Mouse (Mus musculus): Measurements from ENCODE around the gene Mepce.

DNA sequence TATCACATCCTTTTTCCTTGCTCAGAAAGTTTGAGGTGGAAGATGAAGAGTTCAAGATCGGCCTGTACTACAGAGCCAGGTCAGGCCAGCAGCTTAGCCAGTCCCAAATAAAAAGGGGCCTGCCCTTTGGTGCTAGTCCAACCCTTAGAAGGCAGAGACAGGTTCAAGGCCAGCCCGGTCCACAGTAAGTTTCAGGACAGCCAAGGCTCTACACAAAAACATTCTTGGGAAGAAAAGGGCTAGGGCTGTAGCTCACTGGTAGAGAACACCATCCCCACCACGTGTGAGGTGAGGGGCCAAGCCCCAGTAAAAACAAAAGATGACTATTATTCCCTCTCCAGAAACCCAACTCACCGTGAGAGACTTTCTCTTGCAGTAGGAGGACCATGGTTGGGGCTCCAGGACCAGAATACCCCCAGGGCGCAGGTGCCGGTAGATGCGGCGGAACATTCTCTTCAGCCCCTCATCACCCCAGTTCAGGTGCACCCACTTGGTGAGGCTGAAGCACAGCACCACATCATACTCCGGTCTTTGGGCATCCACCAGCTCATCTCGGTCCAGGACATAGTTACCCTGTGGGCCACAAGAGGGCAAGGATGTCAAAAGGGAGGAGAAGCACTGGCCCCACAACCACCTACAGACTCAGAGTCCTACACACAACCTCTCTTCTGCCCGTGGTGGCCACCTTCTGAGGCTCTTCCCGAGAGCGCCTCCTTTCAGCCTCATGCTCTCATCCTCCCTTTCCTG lies 4.5 kb downstream of the Mepce start:
- TF ChIP-seq CTCF (IDR thresholded peaks at IDR 0.05; ENCODE audit: insufficient read depth, low read depth, low read length), result no peak
- no peak for TF ChIP-seq POLR2A (IDR thresholded peaks at IDR 0.05; ENCODE audit: insufficient read depth, low read depth, low read length)
